Mouse (Mus musculus): ENCODE results near the gene Tmcc1.
"Not testable (repeated sequence)": the region's sequence is repeated elsewhere in the genome, so short reads cannot be mapped to it uniquely, and the experiment has no call there.

Tmcc1 gene

GRCm38 (mm10) chr6:116074892-116075291, 118.4 kb downstream of the Tmcc1 start:
- no peak for DNase-seq (ENCODE audit: low spot score)

DNA sequence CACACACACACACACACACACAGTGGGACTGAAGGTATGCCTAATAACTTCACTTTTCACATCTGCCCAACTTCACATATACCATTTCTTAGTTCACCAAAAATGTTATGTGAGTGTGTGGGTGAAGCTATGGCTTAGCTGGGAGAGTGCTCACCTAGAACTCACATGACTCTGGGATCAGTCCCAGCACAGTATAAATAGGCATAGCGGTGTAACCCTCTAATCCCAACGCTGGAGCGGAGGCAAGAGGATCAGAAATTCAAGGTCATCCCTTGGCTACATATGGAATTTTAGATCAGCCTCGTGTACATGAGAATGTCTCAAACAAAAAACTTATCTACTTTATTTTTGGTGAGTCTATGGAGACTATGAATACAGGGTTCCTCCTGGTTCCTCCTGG, 119.7 kb downstream of the Tmcc1 start:
- DNase-seq (ENCODE audit: low spot score): no peak

DNA sequence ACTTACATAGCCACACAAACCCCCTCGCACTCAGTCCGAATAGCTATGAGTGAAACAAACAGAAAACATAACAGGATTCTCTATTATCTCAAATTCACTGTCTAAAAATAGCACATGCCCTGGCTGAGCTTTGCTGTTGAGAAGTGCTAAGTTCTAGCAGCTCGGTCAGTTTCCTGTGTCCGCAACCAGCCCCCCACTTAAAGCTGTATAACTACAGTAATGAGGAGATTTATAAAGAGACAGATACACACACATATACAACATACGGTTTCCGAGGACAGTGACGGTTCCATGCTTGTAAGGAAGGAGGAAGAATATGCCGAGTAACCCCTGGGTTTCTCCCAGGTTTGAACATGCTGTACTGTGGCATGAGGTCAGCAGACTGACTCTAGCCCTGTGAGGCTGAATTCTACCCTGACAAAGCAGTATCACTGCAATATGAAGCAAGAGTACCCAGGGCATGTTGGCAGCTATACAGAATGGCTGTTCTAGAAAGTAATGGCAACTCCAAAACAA, 120.5 kb downstream of the Tmcc1 start:
- no peak for DNase-seq (ENCODE audit: low spot score)

DNA sequence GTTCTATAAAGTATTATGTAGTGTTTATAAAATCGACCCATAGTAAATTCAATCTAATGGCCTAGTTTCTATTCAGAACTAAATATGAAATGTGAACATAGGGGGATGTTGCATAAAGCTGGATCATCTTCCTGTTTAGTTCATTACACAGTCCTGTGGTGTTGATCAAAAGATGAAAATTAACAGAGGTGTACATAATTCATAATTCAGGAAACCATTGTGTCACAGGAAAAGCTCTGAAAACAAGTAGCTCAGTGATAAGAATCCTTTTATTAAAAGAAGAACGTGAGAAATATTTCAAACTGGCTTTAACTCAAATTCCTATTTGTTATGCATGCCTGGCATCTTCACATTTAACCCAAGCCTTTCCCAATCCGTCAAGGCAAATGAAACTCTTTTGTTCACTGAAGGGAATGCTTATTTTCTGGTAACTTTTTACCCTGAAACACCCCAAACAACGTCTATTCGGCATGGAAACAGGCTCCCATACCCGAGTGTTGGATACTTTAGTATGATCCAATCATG, 121.0 kb downstream of the Tmcc1 start:
- no peak for DNase-seq (ENCODE audit: low spot score)

- no peak for DNase-seq (ENCODE audit: low spot score)
These were observed 121.5 kb downstream of the Tmcc1 start for GRCm38 (mm10) chr6:116071781-116072180.

- no peak for DNase-seq (ENCODE audit: low spot score)
These were observed 122.7 kb downstream of the Tmcc1 start for GRCm38 (mm10) chr6:116070558-116070957.

DNA sequence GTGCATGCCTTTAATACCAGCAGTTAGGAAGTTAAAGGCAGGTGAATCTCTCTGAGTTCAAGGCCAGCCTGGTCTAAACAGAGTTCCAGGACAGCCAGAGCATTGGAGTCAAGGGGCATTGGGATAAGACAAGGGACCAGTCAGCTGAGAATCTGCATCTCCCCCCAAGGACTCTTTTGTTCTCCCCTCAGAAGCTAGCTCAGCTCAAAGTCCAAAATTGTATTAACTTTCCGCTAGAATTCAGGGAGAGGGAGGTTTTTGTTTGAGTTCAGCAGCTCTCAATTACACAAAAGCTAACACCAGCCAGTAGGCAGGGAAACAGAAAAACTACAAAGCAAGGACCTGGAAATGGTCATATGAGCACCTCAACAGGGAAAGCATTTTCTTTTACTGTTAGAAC, 129.8 kb downstream of the Tmcc1 start:
- no peak for DNase-seq (ENCODE audit: low spot score)

GRCm38 (mm10) chr6:116059542-116059941, 133.7 kb downstream of the Tmcc1 start:
- not testable (repeated sequence) for DNase-seq (ENCODE audit: low spot score)

DNA sequence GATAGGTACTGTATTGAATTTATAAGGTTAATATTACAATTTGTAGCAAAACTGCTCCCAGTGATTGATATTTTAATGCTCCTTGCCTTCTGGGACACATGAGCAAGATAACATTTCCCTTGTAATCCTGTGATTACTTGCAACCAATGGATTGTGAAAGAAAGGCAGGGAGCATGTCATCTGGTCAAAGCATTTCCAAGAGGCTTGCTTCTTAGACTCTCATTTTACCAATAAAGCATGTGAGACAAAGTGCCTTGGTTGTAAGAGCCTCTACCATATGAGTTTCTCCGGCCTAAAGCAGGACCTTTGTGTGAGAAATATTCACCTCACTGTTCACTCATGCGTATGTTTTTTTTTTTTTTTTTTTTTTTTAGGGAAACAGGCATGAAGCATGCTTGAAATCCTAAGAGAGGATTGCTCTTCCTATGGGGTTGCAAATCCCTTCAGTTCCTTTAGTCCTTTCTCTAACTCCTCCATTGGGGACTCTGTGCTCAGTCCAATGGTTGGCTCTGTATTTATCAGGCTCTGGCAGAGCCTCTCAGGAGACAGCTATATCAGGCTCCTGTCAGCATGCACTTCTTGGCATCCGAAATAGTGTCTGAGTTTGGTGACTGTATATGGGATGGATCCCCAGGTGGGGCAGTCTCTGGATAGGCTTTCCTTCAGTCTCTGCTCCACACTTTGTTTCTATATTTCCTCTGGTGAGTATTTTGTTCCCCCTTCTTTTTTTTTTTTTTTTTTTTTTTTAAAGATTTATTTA, 134.6 kb downstream of the Tmcc1 start:
- no peak for DNase-seq (ENCODE audit: low spot score)

DNA sequence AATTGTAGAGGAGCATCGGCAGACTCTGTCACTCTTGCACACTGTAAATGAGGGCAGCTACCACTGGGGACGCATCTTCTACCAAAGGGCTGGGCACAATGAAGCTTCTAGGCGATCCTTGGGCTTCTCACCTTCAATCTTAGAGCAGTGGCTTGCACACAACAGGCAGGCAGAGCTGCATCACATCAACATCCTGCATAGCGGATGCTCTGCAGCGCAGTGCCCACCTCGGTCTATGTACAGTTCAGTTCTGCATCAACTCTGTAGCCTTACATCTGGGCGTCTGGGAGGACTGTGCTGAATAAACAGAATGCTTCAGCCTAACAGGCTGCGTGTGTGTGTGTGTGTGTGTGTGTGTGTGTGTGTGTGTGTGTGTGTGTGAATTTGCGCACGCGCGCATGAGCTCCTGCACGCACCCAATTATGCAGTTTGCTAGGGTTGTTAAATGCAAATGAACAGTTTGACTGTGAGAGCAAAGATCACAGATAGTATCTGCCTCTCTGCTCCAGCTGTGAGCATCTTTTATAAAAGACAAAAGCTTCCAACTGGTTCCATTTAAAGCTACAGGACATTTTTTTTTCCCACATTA, 136.5 kb downstream of the Tmcc1 start:
- no peak for DNase-seq (ENCODE audit: low spot score)

DNA sequence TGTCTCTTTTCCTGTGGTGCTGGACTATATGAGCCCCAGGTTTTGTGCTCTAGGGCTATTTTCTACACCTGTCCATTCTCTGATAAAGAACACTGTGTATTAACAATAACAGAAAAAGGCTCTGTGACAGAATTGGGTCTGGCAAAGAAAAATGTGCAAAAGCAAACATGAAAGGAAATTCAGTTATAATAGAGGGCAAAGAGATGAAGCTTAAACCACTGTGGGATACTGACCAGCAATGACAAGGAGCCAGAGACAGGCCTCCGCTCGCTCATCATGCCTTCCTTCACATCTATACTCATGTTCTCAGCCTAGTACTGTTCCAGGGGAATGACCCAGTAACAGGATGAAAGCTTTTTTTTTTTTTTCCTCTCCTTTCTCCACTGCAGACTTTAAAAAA, 137.5 kb downstream of the Tmcc1 start:
- no peak for DNase-seq (ENCODE audit: low spot score)

- DNase-seq (ENCODE audit: low spot score): no peak
These were observed 138.2 kb downstream of the Tmcc1 start for GRCm38 (mm10) chr6:116055001-116055471.

GRCm38 (mm10) chr6:116047896-116048295, 145.4 kb downstream of the Tmcc1 start:
- DNase-seq (ENCODE audit: low spot score): no peak

- no peak for DNase-seq (ENCODE audit: low spot score)
These were observed 145.9 kb downstream of the Tmcc1 start for GRCm38 (mm10) chr6:116047366-116047765.

- no peak for DNase-seq (ENCODE audit: low spot score)
These were observed 149.2 kb downstream of the Tmcc1 start for GRCm38 (mm10) chr6:116044039-116044438.

DNA sequence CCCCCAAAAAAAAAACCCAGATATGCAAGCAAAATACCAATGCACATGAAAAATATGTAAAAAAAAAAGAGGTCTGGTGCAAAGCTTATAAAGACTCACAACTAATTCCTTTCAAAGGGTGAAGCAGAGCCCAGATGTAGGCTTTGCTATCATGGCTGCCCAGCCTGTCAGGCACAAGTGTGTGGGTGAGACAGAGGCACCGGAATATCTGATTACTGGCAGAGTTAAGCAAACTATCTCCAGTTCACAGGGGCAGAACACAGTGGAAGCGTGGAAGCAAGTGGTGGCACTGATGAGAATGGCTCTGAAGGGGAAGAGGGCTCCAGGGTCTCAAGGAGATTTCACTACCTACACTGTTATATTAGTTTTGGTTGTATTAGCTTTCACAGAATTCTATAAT, 155.1 kb downstream of the Tmcc1 start:
- no peak for DNase-seq (ENCODE audit: low spot score)

DNA sequence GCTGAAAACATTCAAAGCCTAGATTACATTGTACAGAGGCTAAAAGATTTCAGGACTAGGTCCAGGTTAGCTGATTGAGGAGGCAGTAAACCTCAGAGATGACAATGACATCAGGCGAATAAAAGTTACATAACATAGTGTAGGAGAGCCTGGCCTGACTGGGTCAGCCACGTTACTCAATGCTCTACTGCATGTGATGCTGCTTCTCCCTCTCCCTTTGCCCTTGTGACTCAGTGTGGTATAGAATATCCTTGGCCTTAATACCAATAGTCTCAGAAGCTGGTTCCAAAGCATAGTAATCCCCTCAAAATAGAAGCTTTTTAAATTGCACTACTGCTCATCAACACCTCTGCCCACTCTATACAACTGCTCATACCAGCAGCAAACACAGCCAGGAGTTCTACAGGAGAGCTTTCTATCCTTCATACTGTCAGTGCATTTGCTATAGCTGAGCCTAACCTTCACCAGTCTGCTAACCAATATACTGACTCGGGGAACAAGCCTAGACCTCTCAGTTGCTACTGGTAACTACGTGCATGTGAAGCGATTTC, 155.9 kb downstream of the Tmcc1 start:
- DNase-seq (ENCODE audit: low spot score): no peak

GRCm38 (mm10) chr6:116036555-116036954, 156.7 kb downstream of the Tmcc1 start:
- DNase-seq (ENCODE audit: low spot score): no peak

DNA sequence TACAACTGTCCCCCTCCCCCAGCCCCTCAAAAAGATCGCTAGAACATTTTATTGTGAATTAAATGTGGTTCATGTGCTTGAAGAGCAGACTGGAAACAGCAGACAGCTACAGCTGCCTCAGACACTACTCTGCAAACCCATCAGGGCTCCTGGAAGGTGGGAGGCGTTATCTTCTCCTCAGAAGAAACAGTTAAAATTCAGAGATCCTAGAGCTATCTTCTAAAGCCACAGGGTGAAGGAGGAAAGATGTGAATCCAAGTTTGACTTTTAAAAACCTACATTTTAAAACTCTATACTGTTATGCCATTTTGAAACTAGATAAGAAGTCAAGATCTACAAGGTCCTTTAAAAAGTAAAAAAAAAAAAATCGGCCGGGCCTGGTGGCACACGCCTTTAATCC, 162.2 kb downstream of the Tmcc1 start:
- no peak for DNase-seq (ENCODE audit: low spot score)

DNA sequence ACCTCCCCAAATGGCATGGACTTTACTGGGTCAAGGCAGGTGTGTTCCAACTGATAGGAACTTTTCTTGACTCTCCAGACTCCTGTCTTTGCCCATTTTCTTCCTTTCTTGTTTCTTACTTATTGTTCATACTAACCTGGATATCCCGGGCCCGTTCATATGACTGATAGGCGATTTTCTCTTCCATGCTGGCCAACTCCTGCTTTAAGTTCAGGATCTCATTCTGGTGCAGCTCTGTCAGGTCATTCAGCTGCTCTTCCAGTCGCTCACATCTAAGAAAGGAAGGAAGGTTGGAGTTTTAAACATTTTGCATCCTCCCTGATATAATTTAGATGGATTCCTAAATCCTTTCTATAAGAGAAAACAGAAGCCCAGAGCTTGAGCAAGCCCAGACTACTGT, 168.6 kb downstream of the Tmcc1 start:
- no peak for DNase-seq (ENCODE audit: low spot score)

DNA sequence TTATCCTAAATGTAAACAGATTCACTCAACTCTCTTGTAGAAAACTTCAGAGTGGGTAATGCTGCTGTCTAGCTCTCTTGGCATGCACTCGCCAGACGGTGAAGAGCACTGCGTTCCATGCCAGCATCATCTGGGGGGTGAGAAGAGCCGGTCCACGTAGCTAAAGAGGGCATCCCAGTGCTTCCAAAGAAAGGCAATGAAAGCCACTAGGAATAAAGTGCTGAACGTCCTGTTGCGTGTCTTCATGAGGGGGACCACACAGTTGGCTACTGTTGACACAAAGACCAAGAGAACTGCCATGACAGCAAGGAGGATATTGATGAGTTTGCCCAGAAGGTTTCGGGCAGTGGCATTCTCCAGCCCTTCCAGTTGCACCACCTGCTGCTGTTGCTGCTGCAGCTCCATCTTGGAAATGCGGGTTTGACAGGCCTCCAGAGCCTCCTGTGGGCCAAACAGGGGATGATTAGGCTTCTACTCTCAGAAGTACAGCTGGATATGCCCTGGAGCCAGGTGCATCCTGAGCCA, 171.3 kb downstream of the Tmcc1 start:
- DNase-seq (ENCODE audit: low spot score): no peak

DNA sequence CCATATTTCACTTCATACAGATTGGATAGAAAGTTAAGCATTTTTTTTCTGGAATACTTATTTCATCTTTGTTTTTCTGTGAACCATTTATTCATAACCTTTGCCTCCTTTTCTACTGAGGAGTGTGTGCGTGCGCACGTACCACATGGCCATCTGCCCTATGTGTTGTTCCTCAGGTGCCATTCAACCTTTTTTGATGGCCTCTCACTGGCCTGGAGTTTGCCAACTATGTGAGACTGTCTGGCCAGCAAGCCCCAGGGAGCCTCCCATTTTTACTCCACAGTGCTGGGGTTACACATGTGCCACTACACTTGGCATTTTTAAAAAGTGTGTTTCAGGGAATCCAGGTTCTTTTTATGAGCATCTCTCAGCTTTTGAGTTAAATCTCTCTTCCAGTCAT, 177.4 kb downstream of the Tmcc1 start:
- no peak for DNase-seq (ENCODE audit: low spot score)

- DNase-seq (ENCODE audit: low spot score): no peak
These were observed 179.2 kb downstream of the Tmcc1 start for GRCm38 (mm10) chr6:116014111-116014510.
